8 mouse cellular contexts compared by ENCODE assay signal in the genomic region with DNA sequence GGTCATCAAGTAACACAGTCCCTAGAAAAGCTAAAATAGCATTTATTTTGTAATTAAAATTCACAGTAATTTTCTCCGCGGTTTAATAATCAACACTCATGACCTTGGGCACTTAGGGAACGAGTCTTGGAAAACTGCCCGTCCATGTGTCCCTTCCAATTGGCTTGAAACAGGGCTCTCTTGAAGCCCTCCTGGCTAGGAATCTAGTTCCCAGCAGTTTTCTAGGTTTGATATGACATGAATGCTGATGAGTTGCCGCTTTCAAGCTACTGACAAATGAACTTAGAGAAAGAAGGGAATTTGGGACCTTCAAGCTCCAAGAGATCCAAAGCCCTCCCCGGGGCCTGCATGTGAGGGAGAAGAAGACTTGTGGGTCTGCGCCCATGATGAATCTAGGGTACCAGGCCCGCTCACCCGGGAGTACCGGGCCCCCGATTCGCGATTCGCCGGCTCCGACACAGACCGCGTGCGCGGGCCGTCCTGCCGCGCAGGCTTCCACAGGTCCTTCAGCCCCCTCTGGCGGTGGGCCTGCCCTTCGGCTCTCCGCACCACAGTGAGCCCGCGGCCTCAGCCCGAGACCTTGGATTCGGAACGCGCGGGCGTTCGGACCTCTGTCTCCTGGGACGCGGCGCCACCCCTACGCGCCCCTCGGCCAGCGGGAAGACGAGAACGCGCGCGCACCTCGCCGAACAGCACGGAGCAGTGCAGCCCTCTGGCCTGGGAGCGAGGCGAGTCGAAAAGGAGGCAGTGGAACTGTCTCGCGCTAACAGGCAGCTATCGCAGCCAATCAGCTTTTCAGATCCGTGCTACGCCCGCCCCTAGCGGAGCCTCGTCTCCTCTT. TPM values are rescaled to one million over a fixed set of nuclear protein-coding genes. Genes with fewer than 3 reads are reported as not detected.
DNase-seq lines count a peak whose midpoint lies in the region; ATAC-seq lines count a peak whose summit lies in the region.

Pfn4 (plus strand) TSS at position 531 of the 841 bp plus-strand sequence.
Fam228b (minus strand) TSS at position 776 of the 841 bp plus-strand sequence.

- peak within 1 kb of the TSS; percentile 81 for H3K9ac ChIP-seq in intestine, embryonic 14.5 days (ENCODE audit: low read length)

- H3K27me3 ChIP-seq in intestine, embryonic 14.5 days (replicated peaks; ENCODE audit: control insufficient read depth, insufficient read depth, low read length), result no peaks in the 10 kb centered on the region

- peak within 1 kb of the TSS; percentile 59 for H3K4me3 ChIP-seq in intestine, embryonic 14.5 days (ENCODE audit: low read depth, low read length)

- intact Hi-C loops in gastrocnemius, postnatal 36 days (cut with DNase I), result loop anchor here (5.0 kb wide), 1 partner anchor 196 kb away; no protein-coding TSS in a partner anchor
- intact Hi-C loops in left cerebral cortex, postnatal 10 days (cut with DNase I), result no loop called here

- H3K4me1 ChIP-seq in intestine, embryonic 14.5 days (replicated peaks; ENCODE audit: control insufficient read depth, insufficient read depth, low read length), result 0 out of 2 replicates have a peak, but pooled peaks cover 4% of the 10 kb centered on the region

- 4% methylated on average over 56 of the region's 61 CpGs for WGBS in intestine, embryonic 14.5 days

- H3K9me3 ChIP-seq in intestine, embryonic 14.5 days (ENCODE audit: control insufficient read depth, low read length), result no peaks in the 10 kb centered on the region

- ATAC-seq in intestine, embryonic 14.5 days (replicated peaks; ENCODE audit: low FRiP score, low TSS enrichment, low read depth), result peak; percentile 98
- ATAC-seq in megakaryocyte progenitor cell, adult 5-6 weeks (replicated peaks; ENCODE audit: poor library complexity), result peak; percentile 97

- H3K4me2 ChIP-seq in intestine, embryonic 14.5 days (ENCODE audit: low read length), result peak within 1 kb of the TSS; percentile 71

- no peaks in the 10 kb centered on the region for H3K36me3 ChIP-seq in intestine, embryonic 14.5 days (ENCODE audit: control insufficient read depth, insufficient read depth, low read length)

- DNase-seq in adrenal gland, adult 8-10 months, result peak; percentile 92
- peak; percentile 88 for DNase-seq in embryo, embryonic 11.5 days (ENCODE audit: low read depth, low spot score)
- DNase-seq in gastrocnemius, postnatal 36 days, result peak; percentile 94 to 98
- peak; percentile 100 for DNase-seq in intestine, embryonic 14.5 days (ENCODE audit: low spot score)
- peak; percentile 95 to 97 for DNase-seq in left cerebral cortex, postnatal 10 days (ENCODE audit: extremely low spot score in 1 of 2, low spot score in 2 of 2)
- peak; percentile 97 to 98 for DNase-seq in right cerebral cortex, postnatal 10 days (ENCODE audit: low spot score in 2 of 2)
- peak; percentile 97 for DNase-seq in urinary bladder, postnatal 14 days (ENCODE audit: low spot score)

- H3K27ac ChIP-seq in intestine, embryonic 14.5 days (ENCODE audit: low read depth), result peak within 1 kb of the TSS; percentile 89

RNA-seq across cellular contexts. Expression of gene Pfn4, which starts in this region (rescaled TPM):
- 1 to 10 TPM in 3 of 4 experiments, under 1 TPM in 1; 0.75 to 3.7 (median 2.6) TPM for total RNA-seq in adrenal gland, adult 8-10 months (2022)
- total RNA-seq in gastrocnemius, postnatal 36 days (2021), result 1 to 10 TPM; 1.4 to 1.5 TPM
- polyA plus RNA-seq in intestine, embryonic 14.5 days (2014; fragmentation: Nextera tagmentation; extraction: Ambion mirVana), result 2.7 and 3.3 TPM in 2 replicates
- total RNA-seq in left cerebral cortex, postnatal 10 days (2021), result 10 to 100 TPM; 13.5 to 13.9 TPM
- total RNA-seq in megakaryocyte progenitor cell, adult 5-6 weeks (2015), result 0.54 and 2.7 TPM in 2 replicates
- total RNA-seq in megakaryocyte progenitor cell, adult 5-6 weeks (2017), result not detected in 2 replicates

RNA-seq across cellular contexts. Expression of gene Fam228b, which starts in this region (rescaled TPM):
- total RNA-seq in adrenal gland, adult 8-10 months (2022), result 1 to 10 TPM; 4.6 to 8.1 (median 6.3) TPM
- 1 to 10 TPM; 3.8 to 5.5 TPM for total RNA-seq in gastrocnemius, postnatal 36 days (2021)
- polyA plus RNA-seq in intestine, embryonic 14.5 days (2014; fragmentation: Nextera tagmentation; extraction: Ambion mirVana), result 1.7 TPM in 2 replicates
- 10 to 100 TPM; 11.1 to 14.9 TPM for total RNA-seq in left cerebral cortex, postnatal 10 days (2021)
- total RNA-seq in megakaryocyte progenitor cell, adult 5-6 weeks (2015), result 0.76 and 3.9 TPM in 2 replicates
- 1.2 and 7.4 TPM in 2 replicates for total RNA-seq in megakaryocyte progenitor cell, adult 5-6 weeks (2017)

Comparison
In these comparisons a context has a peak if more than half of its experiments do, and no peak if none do; other contexts are left out.
1. Peak in every context shown above with its lines: DNase-seq, ATAC-seq, H3K4me3 ChIP-seq and H3K27ac ChIP-seq.